Mouse (Mus musculus) T-cell, adult 2 months (primary cell): ENCODE results near the gene Trpm3.

ENCODE experiments used
- DNase-seq: peaks from one replicate; pipeline ENCODE4 v3.0.0; 2022; ENCODE audit warnings: low spot score

Gene Trpm3

GRCm38 (mm10) chr19:22928366-22928765 lies 789.5 kb downstream of the Trpm3 start:
- DNase-seq = no peak

GRCm38 (mm10) chr19:22929768-22930167 lies 790.9 kb downstream of the Trpm3 start:
- no peak for DNase-seq

DNA sequence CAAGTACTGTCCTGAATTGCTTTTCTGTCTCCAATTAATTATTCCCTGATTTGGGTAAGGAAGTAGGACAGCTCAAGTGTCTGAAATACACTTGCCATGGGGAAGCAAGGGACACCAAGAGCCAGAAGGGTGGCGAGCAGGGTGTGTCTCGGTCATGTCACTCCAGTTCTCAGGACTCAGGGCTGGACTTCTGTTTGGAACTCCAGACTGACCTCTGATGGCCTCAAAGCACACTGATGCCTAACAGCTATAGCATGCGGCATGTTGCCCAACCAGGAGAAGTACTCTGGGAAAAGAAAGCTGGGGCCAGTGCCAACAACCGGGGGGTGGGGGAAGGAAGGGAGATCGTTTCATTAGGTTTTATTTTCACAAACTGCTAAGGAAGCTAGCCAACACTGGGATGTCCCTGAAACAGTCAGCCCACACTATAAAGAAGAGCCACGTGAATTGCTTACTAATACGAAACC lies 791.6 kb downstream of the Trpm3 start:
- DNase-seq = no peak

- DNase-seq = no peak
Measured at GRCm38 (mm10) chr19:22931006-22931405, 792.2 kb downstream of the Trpm3 start.

DNA sequence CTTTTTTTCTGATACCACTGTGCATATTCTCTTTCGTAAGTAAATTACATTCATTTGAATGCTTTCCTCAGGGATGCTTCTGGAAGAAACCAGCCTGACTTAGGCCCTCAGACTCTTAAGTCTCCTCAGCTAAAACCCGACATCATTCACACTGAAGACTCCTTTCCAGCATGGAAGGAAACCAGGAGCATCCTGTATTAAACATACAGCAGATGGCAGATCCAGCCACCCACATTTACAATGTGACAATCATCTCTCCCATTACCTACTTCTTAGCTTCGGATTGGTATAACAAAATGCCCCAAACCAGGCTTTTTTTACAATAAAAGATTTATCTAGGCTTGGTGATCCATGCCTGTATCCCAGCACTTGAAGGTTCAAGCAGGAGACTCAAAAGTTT lies 796.2 kb downstream of the Trpm3 start:
- no peak for DNase-seq

- DNase-seq = no peak
Measured at GRCm38 (mm10) chr19:22938848-22939724, 800.2 kb downstream of the Trpm3 start.

DNA sequence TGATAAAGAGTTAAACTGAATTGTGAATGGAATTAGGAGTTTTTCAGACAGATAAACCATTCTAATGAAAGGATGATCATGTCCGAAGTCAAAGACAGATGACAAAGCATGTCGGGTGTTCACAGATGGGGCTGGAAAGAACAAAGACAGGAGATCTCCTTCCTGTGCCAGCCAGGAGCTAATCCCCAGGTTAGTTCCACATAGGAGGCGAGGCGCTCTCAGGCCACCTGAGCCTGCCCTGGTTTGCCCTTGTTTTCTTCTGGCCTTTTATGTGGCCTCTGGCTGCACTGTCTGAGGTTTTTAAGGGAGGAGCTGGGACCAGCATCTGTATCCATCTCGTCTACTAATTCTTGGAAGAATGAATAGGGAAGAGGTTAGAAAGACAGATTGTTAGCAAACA lies 801.0 kb downstream of the Trpm3 start:
- no peak for DNase-seq

GRCm38 (mm10) chr19:22940487-22940886 lies 801.6 kb downstream of the Trpm3 start:
- DNase-seq = no peak

DNA sequence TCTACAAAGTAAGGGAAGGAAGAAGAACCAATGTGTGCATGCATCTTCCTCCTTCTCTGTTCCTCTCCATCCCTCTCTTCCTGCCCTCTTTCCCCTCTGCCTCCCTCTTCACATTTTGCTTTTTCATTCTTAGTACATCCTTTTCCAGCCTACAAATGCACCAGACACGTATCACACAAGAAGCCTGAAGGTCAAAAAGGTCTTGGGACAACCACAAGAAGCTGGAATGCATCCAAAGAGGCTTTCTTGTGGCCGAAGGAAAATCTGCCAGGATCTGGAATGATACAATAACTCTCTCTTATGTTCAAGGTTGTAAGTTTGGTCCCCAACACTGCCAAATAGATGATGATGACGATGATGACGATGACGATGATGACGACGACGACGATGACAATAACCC lies 802.1 kb downstream of the Trpm3 start:
- DNase-seq = no peak

DNA sequence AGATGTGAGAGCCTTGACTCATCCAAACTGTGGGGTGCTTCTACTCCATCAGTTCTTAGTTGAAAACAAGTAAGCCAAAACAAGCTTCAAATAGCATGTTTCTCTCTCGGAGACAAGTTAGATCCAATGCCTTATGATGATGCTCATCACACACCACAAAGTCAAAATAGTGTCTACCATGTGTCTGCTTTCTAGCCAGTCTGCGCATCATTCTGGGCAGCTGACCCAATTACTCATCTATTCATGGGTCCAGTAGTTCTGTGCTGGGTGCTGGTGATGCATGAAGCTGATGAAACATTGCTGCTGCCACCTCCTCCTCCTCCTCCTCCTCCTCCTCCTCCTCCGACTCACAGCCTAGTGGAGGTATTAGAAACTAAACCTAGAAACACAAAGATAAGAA lies 813.6 kb downstream of the Trpm3 start:
- DNase-seq = no peak

- DNase-seq = no peak
Measured at GRCm38 (mm10) chr19:22953191-22953590, 814.3 kb downstream of the Trpm3 start.

DNA sequence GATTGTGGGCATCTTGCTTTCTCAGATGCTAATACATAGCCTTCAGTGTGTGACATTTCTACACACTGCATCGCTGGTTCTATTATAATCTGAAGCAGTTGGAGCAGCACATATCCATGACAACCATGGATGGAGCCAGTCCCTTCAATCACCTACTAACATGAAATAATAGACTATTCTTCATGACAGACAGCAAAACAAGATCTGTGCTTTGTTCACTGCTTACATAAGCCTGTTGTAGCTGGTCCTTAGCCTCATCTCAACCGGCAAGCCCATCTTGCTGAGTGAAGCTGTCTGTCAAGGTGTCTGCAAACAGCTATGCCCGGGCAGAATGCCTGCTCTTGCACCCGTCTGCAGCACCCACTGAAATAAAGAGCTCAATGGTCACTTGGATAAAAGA lies 819.6 kb downstream of the Trpm3 start:
- DNase-seq = no peak

DNA sequence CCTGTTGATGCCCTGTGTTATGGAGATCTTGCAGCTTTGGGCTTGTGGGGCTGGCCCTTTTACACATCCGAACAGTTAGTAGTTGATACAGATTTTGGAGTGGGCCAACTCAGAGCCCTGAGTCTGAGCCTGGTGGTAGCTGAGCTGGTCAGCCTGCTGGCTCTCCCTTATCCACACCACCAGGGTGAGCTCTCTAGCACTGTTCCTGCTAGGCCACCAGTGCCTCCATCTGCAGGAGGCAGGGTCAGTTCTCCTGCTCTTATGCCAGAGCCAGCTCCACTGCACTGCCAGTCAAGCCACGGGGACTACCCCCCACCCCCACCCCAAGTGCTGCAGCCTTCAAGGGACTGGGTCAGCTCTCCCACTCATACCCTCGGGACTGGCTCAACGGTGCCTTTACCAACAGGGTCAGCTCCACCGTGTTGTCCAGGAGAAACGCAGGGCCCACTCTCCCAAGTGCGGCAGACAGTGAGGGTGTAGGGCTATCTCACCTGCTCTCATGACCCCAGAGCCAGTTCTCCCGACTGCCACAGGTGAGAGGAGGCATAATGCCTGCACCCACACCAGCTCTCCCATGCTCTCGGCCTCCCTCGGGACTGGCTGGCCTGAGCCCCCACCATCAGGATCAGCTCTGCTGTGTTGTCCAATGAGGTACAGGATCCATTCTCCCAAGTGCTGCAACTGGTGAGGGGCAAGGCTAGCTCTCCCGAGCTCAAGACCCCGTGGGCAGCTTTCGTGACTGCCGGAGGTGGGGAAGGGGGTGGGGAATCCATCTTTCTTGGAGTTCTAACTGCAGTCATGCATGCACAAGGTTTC lies 821.8 kb downstream of the Trpm3 start:
- no peak for DNase-seq

- DNase-seq = no peak
Measured at GRCm38 (mm10) chr19:22962001-22962708, 823.3 kb downstream of the Trpm3 start.

DNA sequence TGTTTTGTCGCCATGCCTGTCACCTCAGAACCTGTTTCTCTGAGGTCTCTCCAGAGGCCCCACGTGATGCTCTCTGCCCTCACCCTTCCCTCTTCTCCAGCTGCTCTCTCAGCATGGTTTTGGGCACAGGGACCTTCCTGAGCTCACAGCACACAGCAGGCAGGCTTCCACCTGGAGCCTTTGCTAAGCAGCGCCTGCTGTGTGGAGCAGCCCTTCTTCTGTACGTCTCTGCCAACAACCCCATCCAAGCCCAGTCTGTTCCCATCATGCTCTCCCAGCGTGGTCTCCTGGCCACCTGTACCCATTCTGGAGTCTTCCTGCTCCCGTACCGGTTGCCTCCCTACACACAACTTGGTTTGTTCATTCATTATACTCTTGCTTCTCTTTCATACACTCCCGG lies 823.9 kb downstream of the Trpm3 start:
- no peak for DNase-seq

DNA sequence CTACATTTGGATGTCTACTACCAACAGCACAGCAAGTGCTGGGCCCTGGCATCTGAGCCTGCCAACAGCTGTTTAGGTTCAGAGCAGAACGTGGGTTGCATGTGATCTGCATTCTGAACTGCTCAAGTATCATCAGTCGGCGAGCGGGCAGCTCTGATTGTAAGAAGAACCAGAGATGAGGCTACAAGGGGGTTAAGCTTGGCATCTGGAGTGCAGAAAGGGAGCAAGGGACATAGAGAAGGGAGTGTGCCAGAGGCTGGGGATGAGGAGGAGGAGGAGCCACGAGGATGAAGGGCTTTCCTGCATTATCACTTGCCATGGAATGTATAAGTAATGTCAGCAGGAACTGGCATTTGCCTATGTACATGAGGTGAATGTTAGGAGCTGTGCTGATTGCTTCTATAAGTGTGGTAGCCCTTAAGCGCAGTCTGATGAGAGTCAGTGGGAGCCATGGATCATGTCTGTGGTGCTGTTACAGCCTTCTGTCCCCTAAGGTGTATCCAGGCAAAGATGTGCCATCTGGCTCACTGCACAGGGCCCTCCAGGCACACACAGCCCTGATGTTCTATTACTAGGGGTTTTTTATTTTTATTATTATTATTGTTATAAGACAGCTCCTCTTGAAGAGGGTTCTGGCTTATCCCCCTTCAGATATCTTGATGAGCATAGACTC lies 825.0 kb downstream of the Trpm3 start:
- DNase-seq = no peak

DNA sequence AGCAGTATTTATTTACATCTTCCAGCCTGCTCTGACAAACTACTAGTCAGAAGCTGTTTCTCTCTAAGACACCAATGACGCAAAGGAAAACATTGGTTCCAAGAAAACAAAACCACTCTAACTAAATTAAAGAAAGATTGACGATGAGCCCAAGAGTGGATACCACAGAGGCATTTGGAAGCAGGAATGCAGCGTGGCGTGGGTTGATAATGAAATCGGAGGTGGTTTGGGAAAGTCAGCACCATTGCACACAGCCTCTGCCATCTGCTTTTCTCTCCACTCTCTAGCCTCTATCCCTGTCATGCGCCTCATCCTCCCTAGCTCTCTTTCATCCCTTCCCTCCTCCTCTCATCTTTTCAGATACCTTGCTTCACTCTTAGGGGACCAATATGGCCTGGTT lies 826.6 kb downstream of the Trpm3 start:
- DNase-seq = no peak

DNA sequence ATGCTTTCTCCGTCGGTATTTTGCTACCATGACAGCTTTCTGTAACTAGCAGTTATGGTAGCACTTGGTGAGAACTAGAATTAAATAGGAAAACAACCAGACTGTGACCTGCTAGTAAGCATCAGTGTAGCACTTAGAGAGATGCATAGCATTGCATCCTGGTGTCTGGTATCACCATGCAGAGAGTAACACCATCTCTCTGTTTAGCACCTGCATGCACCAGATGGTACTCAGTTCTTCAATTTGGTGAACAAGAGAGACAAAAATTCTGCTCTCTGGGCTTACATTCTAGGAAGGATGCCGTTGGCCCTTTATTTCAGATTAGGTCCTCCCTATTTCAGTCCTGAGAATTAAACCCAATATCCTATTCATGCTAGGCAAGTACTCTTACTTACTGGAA lies 834.4 kb downstream of the Trpm3 start:
- no peak for DNase-seq

DNA sequence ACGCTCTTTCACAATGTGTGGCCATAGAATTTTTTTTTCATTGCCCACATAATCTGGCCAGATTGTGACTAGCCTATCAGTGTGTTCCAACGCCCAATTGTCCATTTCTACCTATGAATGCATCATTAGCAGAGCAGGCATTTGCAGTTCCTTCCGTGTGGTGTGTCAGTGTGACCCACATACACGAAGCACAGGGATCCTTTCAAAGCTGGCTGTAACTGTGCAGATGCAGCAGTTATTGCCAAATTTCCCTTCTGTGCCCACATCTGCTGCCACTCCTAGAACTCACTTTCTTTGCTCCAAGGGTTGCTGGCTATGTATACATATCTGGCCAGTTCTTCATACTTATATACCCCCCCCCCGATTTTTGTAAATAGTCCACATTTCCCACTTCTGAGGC lies 834.9 kb downstream of the Trpm3 start:
- no peak for DNase-seq

- DNase-seq = no peak
Measured at GRCm38 (mm10) chr19:22975801-22976200, 837.0 kb downstream of the Trpm3 start.

- DNase-seq = no peak
Measured at GRCm38 (mm10) chr19:22977508-22977907, 838.7 kb downstream of the Trpm3 start.

- DNase-seq = no peak
Measured at GRCm38 (mm10) chr19:22978763-22979162, 839.9 kb downstream of the Trpm3 start.
